Mouse (Mus musculus) liver, embryonic 13.5 days (tissue): ENCODE data around the gene Slc22a16. TPM values are rescaled to one million over a fixed set of nuclear protein-coding genes. Genes with fewer than 3 reads are reported as not detected.
"Not testable (repeated sequence)": the region's sequence is repeated elsewhere in the genome, so short reads cannot be mapped to it uniquely, and the experiment has no call there.

Source experiments
- ATAC-seq: fragments of 200-750 bp; cut with Nextera tagmentation; 2 replicates; pipeline ENCODE4 v1.8.0; 2017; ENCODE audit warnings: low read depth, mild to moderate bottlenecking, moderate number of reproducible peaks, moderate library complexity
- DNase-seq: peaks from one replicate; pipeline ENCODE4 v3.0.0; 2022
- H3K27ac ChIP-seq: fragments of 300-500 bp; sonication (generic); 2 replicates; pipeline ENCODE4 v1.5.1; 2015; ENCODE audit warnings: moderate library complexity, mild to moderate bottlenecking, inconsistent platforms
- H3K27me3 ChIP-seq: fragments of 300-500 bp; sonication (generic); 2 replicates; pipeline ENCODE4 v1.6.1; 2015; ENCODE audit warnings: mild to moderate bottlenecking, inconsistent platforms
- H3K36me3 ChIP-seq: fragments of 300-500 bp; sonication (generic); 2 replicates; pipeline ENCODE4 v1.6.1; 2015; ENCODE audit warnings: mild to moderate bottlenecking, inconsistent platforms
- H3K4me1 ChIP-seq: fragments of 300-500 bp; sonication (generic); replicated peaks from 2 replicates; pipeline ENCODE4 v1.6.1; 2015; ENCODE audit warnings: inconsistent platforms
- H3K4me2 ChIP-seq: fragments of 300-500 bp; sonication (generic); 2 replicates; pipeline ENCODE4 v1.6.1; 2015; ENCODE audit warnings: inconsistent platforms, mild to moderate bottlenecking, moderate library complexity
- H3K4me3 ChIP-seq: fragments of 300-500 bp; sonication (generic); replicated peaks from 2 replicates; pipeline ENCODE4 v1.5.1; 2015; ENCODE audit warnings: mild to moderate bottlenecking, inconsistent platforms
- H3K9ac ChIP-seq: fragments of 300-500 bp; sonication (generic); 2 replicates; pipeline ENCODE4 v1.6.1; 2015; ENCODE audit warnings: mild to moderate bottlenecking, inconsistent platforms
- H3K9me3 ChIP-seq: fragments of 300-500 bp; sonication (generic); replicated peaks from 2 replicates; pipeline ENCODE4 v1.6.1; 2016; ENCODE audit warnings: inconsistent platforms
- WGBS: fragments of 180-500 bp; shearing (Covaris S2); methylation state at CpG from one replicate; pipeline ENCODE4 v1.1.7; 2015; ENCODE audit not compliant: insufficient replicate concordance; 5-methylcytosine and 5-hydroxymethylcytosine counted together
- polyA plus RNA-seq: library from polyadenylated mRNA; unstranded; fragments of >200 nt; fragmentation: Nextera tagmentation; extraction: Ambion mirVana; gene quantifications from 2 replicates; pipeline ENCODE4 v1.2.1, GENCODE M21; 2015

Slc22a16 gene
- polyA plus RNA-seq, 1 experiment from 2014 or later, result not detected

GRCm38 (mm10) chr10:40530661-40531060, 39.5 kb upstream of the Slc22a16 start:
- WGBS, result 73% methylated on average over 3 of the region's 3 CpGs
- no peak overlapping the region for H3K27ac ChIP-seq
- peaks cover 36% of the 10 kb centered on the region for H3K4me1 ChIP-seq
- no peak overlapping the region for H3K4me3 ChIP-seq
- ATAC-seq (no peak), DNase-seq (no peak)
- H3K27me3 ChIP-seq, result no peaks in the 10 kb centered on the region; the same call in 1 of the 2 replicates
- H3K4me2 ChIP-seq, result no peak overlapping the region
- H3K36me3 ChIP-seq, result no peaks in the 10 kb centered on the region
- 0 out of 2 replicates have a peak, but pooled peaks cover 2% of the 10 kb centered on the region for H3K9me3 ChIP-seq
- no peak overlapping the region for H3K9ac ChIP-seq

DNA sequence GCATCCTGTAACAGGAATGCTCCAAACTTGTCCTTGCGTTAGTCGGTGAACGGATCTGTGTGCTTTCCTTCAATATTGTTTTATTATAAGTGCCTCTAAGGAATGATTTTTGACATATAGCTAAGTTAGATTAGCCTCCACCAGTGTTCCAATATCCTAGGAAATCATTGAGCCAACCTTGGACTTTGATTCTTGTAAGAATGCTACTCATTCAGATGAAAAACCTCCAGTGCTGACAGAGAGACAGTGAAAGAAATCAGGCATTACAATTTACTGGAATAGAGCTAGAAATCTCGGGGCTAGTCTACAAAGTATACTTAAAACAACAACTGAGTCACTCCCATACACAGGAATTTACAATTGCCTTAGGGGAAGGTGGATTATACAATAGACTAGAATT, 37.5 kb upstream of the Slc22a16 start:
- H3K9ac ChIP-seq, H3K4me3 ChIP-seq, ATAC-seq, H3K27ac ChIP-seq, DNase-seq, H3K9me3 ChIP-seq, H3K27me3 ChIP-seq, H3K4me2 ChIP-seq, H3K36me3 ChIP-seq: not testable (repeated sequence)
- WGBS, result 85% methylated on average over 4 of the region's 4 CpGs
- peaks cover 17% of the 10 kb centered on the region for H3K4me1 ChIP-seq

- Histone ChIP-seq H3K9me3 (no peaks in the 10 kb centered on the region), H3K27ac (no peak overlapping the region), H3K27me3 (no peaks in the 10 kb centered on the region), H3K36me3 (no peaks in the 10 kb centered on the region), H3K9ac (no peak overlapping the region), H3K4me3 (no peak overlapping the region), H3K4me2 (no peak overlapping the region), H3K4me1 (no peaks in the 10 kb centered on the region)
- ATAC-seq (no peak), DNase-seq (no peak)
- WGBS, result 57% methylated on average over 6 of the region's 6 CpGs
Measured at GRCm38 (mm10) chr10:40541351-40541750, 28.8 kb upstream of the Slc22a16 start.

- DNase-seq, result no peak
- no peak for ATAC-seq
- 38% methylated on average over 2 of the region's 2 CpGs for WGBS
Measured at GRCm38 (mm10) chr10:40549317-40549716, 20.8 kb upstream of the Slc22a16 start.

GRCm38 (mm10) chr10:40551801-40552200, 18.3 kb upstream of the Slc22a16 start:
- DNase-seq, result no peak
- ATAC-seq, result no peak
- no peak overlapping the region for H3K27ac ChIP-seq

More at GRCm38 (mm10) chr10:40549317-40549716, 20.8 kb upstream of the Slc22a16 start:
- Histone ChIP-seq H3K4me3 (no peak overlapping the region), H3K36me3 (no peaks in the 10 kb centered on the region), H3K4me1 (no peaks in the 10 kb centered on the region), H3K27me3 (no peaks in the 10 kb centered on the region), H3K9me3 (no peaks in the 10 kb centered on the region), H3K4me2 (no peak overlapping the region), H3K9ac (no peak overlapping the region), H3K27ac (no peak overlapping the region)

DNA sequence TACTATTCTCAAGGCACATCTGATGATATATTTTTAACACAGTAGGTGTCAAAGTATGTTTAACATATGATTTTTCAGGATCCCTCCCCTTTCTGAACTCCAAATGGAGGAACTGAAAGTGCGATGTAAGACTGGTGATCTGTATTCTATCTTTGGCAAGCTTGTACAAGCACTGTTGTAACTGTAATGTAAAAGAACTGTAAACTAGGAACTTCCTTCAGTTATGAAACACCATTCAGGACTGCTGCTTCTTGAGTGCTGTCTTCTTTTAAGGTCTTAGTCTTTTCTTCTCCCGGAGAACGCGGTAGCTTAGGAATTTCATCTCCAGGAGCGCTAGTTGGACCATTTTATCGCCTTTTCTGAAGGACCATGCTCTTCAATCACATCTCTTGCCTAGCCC, 4.4 kb upstream of the Slc22a16 start:
- not testable (repeated sequence) for H3K9ac ChIP-seq, H3K4me2 ChIP-seq, H3K27ac ChIP-seq, H3K27me3 ChIP-seq, DNase-seq, H3K9me3 ChIP-seq, H3K36me3 ChIP-seq, H3K4me3 ChIP-seq, ATAC-seq, H3K4me1 ChIP-seq
- 90% methylated on average over 6 of the region's 6 CpGs for WGBS

More at GRCm38 (mm10) chr10:40551801-40552200, 18.3 kb upstream of the Slc22a16 start:
- Histone ChIP-seq H3K4me1 (no peaks in the 10 kb centered on the region), H3K4me3 (no peak overlapping the region), H3K9me3 (no peaks in the 10 kb centered on the region), H3K9ac (no peak overlapping the region), H3K36me3 (no peaks in the 10 kb centered on the region), H3K4me2 (no peak overlapping the region), H3K27me3 (no peaks in the 10 kb centered on the region)
- 57% methylated on average over 2 of the region's 2 CpGs for WGBS

GRCm38 (mm10) chr10:40575912-40576634, 5.9 kb downstream of the Slc22a16 start:
- Histone ChIP-seq H3K27me3 (no peaks in the 10 kb centered on the region), H3K36me3 (no peaks in the 10 kb centered on the region), H3K9ac (no peak overlapping the region), H3K9me3 (no peaks in the 10 kb centered on the region), H3K27ac (no peak overlapping the region), H3K4me2 (no peak overlapping the region), H3K4me1 (no peaks in the 10 kb centered on the region), H3K4me3 (no peak overlapping the region)
- ATAC-seq (no peak), DNase-seq (no peak)
- 47% methylated on average over 7 of the region's 7 CpGs for WGBS

GRCm38 (mm10) chr10:40583584-40584255, 13.6 kb downstream of the Slc22a16 start:
- Histone ChIP-seq H3K27ac (no peak overlapping the region), H3K9me3 (no peaks in the 10 kb centered on the region), H3K4me3 (no peak overlapping the region), H3K36me3 (no peaks in the 10 kb centered on the region), H3K4me2 (no peak overlapping the region), H3K27me3 (no peaks in the 10 kb centered on the region), H3K4me1 (no peaks in the 10 kb centered on the region), H3K9ac (no peak overlapping the region)
- DNase-seq, result no peak
- 68% methylated on average over 8 of the region's 8 CpGs for WGBS
- ATAC-seq, result no peak

DNA sequence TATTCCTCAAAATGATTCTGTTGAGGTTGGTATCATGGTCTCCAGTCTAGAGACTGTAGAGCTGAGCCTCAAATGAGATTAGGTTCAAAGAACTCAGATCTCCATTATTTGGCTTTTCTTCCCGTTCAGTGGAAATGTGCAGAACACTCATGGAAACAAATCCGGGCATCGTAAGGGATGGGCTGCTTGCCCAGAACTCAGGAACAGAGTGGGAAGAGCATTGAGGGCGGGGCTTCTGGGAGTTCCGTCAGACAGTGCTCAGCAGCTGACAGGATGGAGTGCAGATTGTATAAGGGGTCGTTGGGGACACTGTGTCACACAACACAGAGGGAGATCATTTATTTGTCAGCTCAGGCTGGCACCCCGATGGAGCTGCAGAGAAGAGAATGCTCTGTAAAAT, 22.1 kb downstream of the Slc22a16 start:
- DNase-seq (no peak), ATAC-seq (no peak)
- WGBS, result 61% methylated on average over 7 of the region's 7 CpGs
- Histone ChIP-seq H3K9me3 (no peaks in the 10 kb centered on the region), H3K4me2 (no peak overlapping the region), H3K9ac (no peak overlapping the region), H3K27me3 (no peaks in the 10 kb centered on the region), H3K36me3 (no peaks in the 10 kb centered on the region), H3K4me3 (no peak overlapping the region), H3K4me1 (no peaks in the 10 kb centered on the region), H3K27ac (no peak overlapping the region)

DNA sequence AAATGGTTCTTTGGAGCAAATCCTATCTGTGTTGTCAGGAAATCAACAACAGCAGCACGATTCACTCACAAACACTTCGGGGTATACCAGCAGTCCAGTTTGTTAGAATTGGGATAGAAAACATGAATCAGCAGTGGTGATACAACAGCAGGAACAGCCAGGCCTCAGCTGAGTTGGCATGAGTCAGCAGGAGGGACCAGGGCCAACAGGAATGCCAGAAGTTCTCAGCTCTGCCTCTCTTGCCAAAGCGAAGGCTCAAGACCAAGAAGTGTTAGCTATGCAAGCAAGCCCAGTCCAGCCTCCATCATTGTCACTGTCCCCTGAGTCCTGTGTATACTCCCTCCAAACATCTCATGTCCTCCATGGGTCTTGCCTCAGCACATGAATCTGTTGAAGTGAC, 27.0 kb downstream of the Slc22a16 start:
- H3K36me3 ChIP-seq, result no peaks in the 10 kb centered on the region
- H3K4me3 ChIP-seq, result no peak overlapping the region
- no peak overlapping the region for H3K27ac ChIP-seq
- no peak for DNase-seq
- ATAC-seq, result no peak
- 61% methylated on average over 3 of the region's 3 CpGs for WGBS
- H3K4me2 ChIP-seq, result no peak overlapping the region
- H3K9ac ChIP-seq, result no peak overlapping the region
- H3K27me3 ChIP-seq, result no peaks in the 10 kb centered on the region
- H3K9me3 ChIP-seq, result no peaks in the 10 kb centered on the region
- no peaks in the 10 kb centered on the region for H3K4me1 ChIP-seq

- Histone ChIP-seq H3K4me1 (no peaks in the 10 kb centered on the region), H3K9ac (no peak overlapping the region), H3K4me2 (no peak overlapping the region), H3K36me3 (no peaks in the 10 kb centered on the region), H3K4me3 (no peak overlapping the region), H3K9me3 (no peaks in the 10 kb centered on the region; the same call in 1 of the 2 replicates), H3K27ac (no peak overlapping the region), H3K27me3 (no peaks in the 10 kb centered on the region)
- no peak for DNase-seq
- WGBS, result 49% methylated on average over 6 of the region's 6 CpGs
- ATAC-seq, result no peak
Measured at GRCm38 (mm10) chr10:40604706-40605394, 34.7 kb downstream of the Slc22a16 start.
